Mouse (Mus musculus): ENCODE results near the gene Cdkal1.

DNA sequence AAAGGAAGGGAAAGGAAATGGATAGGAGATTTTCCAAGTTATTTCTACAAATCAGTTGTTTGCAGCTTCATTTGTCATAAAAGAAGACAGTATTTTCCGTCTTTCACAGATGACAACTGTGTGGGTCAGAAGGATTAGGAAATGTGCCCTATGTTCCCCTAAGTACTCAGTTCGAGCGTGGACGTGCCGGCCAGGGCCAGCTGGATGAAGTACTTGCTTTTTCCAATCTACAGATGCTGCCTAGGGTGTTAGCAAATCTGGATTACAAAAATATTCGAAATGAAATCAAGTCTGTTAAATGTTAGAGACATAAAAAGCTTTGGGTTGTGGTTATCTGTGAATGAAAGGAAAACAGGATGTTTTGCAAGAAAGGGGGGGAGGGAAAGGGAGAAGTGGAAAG lies 444.3 kb downstream of the Cdkal1 start:
- no peak for TF ChIP-seq CTCF (conservative IDR thresholded peaks at IDR 0.05; ENCODE audit: low read length)
- no peak for TF ChIP-seq NANOG (IDR thresholded peaks at IDR 0.05; ENCODE audit: borderline replicate concordance, low read length)

Data from E14TG2a.4 (cell line).